In the genomic region with DNA sequence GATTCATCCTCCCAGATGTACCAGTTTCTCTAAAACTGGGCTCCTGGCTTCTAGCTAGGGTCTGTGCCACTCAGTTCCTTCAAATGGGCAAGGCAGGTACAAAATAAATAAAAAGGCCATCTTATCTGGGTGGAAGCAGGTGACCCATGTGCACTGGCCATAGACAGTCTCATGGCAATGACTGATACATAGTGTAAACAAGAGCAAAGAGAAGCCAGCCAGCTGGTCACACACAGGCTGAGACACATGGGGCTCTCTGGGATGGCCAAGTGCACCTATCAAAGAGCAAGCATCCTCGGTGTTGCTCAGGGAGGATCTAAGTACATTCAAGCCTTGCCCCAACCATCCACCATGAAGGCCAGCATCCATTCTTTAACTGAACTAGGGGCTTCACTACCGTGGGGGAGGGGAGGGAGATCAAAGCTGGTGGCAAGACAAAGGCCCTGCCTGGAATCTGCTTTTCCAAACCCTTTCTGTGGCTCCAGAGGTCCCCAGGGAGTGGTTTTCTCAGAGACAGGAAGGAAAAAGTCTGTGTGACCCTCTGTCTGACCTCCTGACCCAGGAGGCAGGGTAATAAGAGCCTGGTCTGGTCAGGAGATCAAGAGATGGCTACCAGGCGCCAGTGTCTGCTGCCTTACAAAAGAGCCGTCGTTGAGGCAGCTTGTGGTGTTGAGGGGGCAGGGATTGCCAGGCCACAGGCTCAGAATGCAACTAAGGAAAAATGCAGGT, we compare ENCODE assay signal across 11 mouse cellular contexts. TPM values are rescaled to one million over a fixed set of nuclear protein-coding genes. Genes with fewer than 3 reads are reported as not detected.
DNase-seq lines count a peak whose midpoint lies in the region; ATAC-seq and TF ChIP-seq lines count a peak whose summit lies in the region.
"Had no signal": no experiment of that assay in that cellular context is flagged by ENCODE, and none has a peak within 500 bp of the region (broad histone marks: within the 10 kb centered on the region; RNA-seq: fewer than 3 reads in every experiment).

No protein-coding gene starts in this region.

- no peak overlapping the region for H3K4me3 ChIP-seq in heart, adult 2 months
- H3K4me3 ChIP-seq in hindbrain, embryonic 14.5 days (replicated peaks; ENCODE audit: low read length): no peak overlapping the region
- no peak overlapping the region for H3K4me3 ChIP-seq in midbrain, embryonic 15.5 days

- no peak overlapping the region for H3K27ac ChIP-seq in heart, adult 2 months
- H3K27ac ChIP-seq in hindbrain, embryonic 14.5 days: 0 out of 2 replicates have a peak overlapping the region, but pooled peaks have one; percentile 54
- peak overlapping the region; percentile 51; the same call in 1 of the 2 replicates for H3K27ac ChIP-seq in midbrain, embryonic 15.5 days
- H3K27ac ChIP-seq: macrophage had no signal

- no peaks in the 10 kb centered on the region for H3K27me3 ChIP-seq in heart, adult 2 months (ENCODE audit: control insufficient read depth, insufficient read depth, low read length)
- H3K27me3 ChIP-seq in hindbrain, embryonic 14.5 days (ENCODE audit: control insufficient read depth, insufficient read depth, low read length): no peaks in the 10 kb centered on the region
- no peaks in the 10 kb centered on the region for H3K27me3 ChIP-seq in midbrain, embryonic 15.5 days (replicated peaks)

- intact Hi-C loops in heart, adult 2 months (cut with DNase I): no loop called here

- 0 out of 2 replicates have a peak, but pooled peaks cover 1% of the 10 kb centered on the region for H3K4me1 ChIP-seq in heart, adult 2 months (ENCODE audit: control insufficient read depth, insufficient read depth, low read length)
- H3K4me1 ChIP-seq in hindbrain, embryonic 14.5 days (replicated peaks; ENCODE audit: control insufficient read depth, insufficient read depth, low read length): peaks cover 22% of the 10 kb centered on the region
- peaks cover 41% of the 10 kb centered on the region for H3K4me1 ChIP-seq in midbrain, embryonic 15.5 days

- no peak for TF ChIP-seq EP300 in heart, adult 2 months (IDR thresholded peaks at IDR 0.05; ENCODE audit: insufficient read depth, low read depth, low read length)

- no peak overlapping the region for H3K4me2 ChIP-seq in hindbrain, embryonic 14.5 days (replicated peaks)
- no peak overlapping the region for H3K4me2 ChIP-seq in midbrain, embryonic 15.5 days

- H3K9me3 ChIP-seq in hindbrain, embryonic 14.5 days (ENCODE audit: control insufficient read depth, low read length): no peaks in the 10 kb centered on the region
- no peaks in the 10 kb centered on the region for H3K9me3 ChIP-seq in midbrain, embryonic 15.5 days

- no peak for ATAC-seq in hindbrain, embryonic 14.5 days (ENCODE audit: low FRiP score)
- ATAC-seq in midbrain, embryonic 15.5 days (replicated peaks): no peak

- H3K9ac ChIP-seq in heart, adult 2 months (ENCODE audit: low read depth, low read length): no peak overlapping the region
- H3K9ac ChIP-seq in hindbrain, embryonic 14.5 days: peak overlapping the region; percentile 12
- peak overlapping the region; percentile 10; the same call in 1 of the 2 replicates for H3K9ac ChIP-seq in midbrain, embryonic 15.5 days

- no peak for TF ChIP-seq CTCF in heart, adult 2 months (IDR thresholded peaks at IDR 0.05)

- no peak for DNase-seq in heart, adult 2 months
- DNase-seq in heart, postnatal 4 days: no peak
- peak; percentile 89 for DNase-seq in ZHBTc4 (ENCODE audit: low read depth, low spot score)
- DNase-seq in hindbrain, embryonic 14.5 days (ENCODE audit: low spot score): no peak
- DNase-seq in thymus, postnatal 14 days: no peak
- no peak for DNase-seq in spleen, postnatal 10 days (ENCODE audit: low spot score in 2 of 2)
- no peak for DNase-seq in B cell, adult 2 months
- DNase-seq: heart, adult 18-20 months; right cerebral cortex, postnatal 25 days had no signal

- H3K79me2 ChIP-seq in heart, adult 2 months (replicated peaks; ENCODE audit: control insufficient read depth, insufficient read depth, low read length): no peaks in the 10 kb centered on the region

- no peaks in the 10 kb centered on the region for H3K36me3 ChIP-seq in heart, adult 2 months (ENCODE audit: control insufficient read depth, insufficient read depth, low read length)
- peaks cover 51% of the 10 kb centered on the region for H3K36me3 ChIP-seq in hindbrain, embryonic 14.5 days (replicated peaks; ENCODE audit: control insufficient read depth, insufficient read depth)
- H3K36me3 ChIP-seq in midbrain, embryonic 15.5 days (replicated peaks): peaks cover 12% of the 10 kb centered on the region; the same call in 1 of the 2 replicates

- 0 out of 2 replicates have a peak, but pooled peaks have one; percentile 9 for TF ChIP-seq POLR2A in heart, adult 2 months (IDR thresholded peaks at IDR 0.05; ENCODE audit: insufficient read depth, low read depth, low read length)

- 33% methylated on average over 5 of the region's 5 CpGs for whole genome bisulfite sequencing in heart, adult 2 months
- WGBS in hindbrain, embryonic 14.5 days: 7% methylated on average over 5 of the region's 5 CpGs
- WGBS in midbrain, embryonic 15.5 days: 10% methylated on average over 5 of the region's 5 CpGs

RNA-seq across cellular contexts. Expression of a gene that starts 0.4 kb away (rescaled TPM):
- under 1 TPM; 0.50 to 0.82 TPM for total RNA-seq in heart, adult 2 months (2021)
- 0.29 and 0.44 TPM in 2 replicates for polyA plus RNA-seq in heart, adult 2 months (2012; rRNA removed)
- total RNA-seq in heart, postnatal 4 days (2021): 1 to 10 TPM in 1 of 2 experiments, under 1 TPM in 1; 0.70 to 1.1 TPM
- 0.63 and 0.71 TPM in 2 replicates for polyA plus RNA-seq in hindbrain, embryonic 14.5 days (2014; fragmentation: Nextera tagmentation; extraction: Ambion mirVana)
- polyA plus RNA-seq in midbrain, embryonic 15.5 days (2015; fragmentation: Nextera tagmentation; extraction: Ambion mirVana): 0.47 and 0.54 TPM in 2 replicates

RNA-seq across cellular contexts. Expression of a gene that starts 6.2 kb away (rescaled TPM):
- 10 to 100 TPM; 12.7 TPM for total RNA-seq in heart, adult 2 months (2021)
- 24.8 and 30.5 TPM in 2 replicates for polyA plus RNA-seq in heart, adult 2 months (2012; rRNA removed)
- 10 to 100 TPM; 10.8 to 11.7 TPM for total RNA-seq in heart, postnatal 4 days (2021)
- polyA plus RNA-seq in hindbrain, embryonic 14.5 days (2014; fragmentation: Nextera tagmentation; extraction: Ambion mirVana): 58.5 and 67.3 TPM in 2 replicates
- 70.5 and 71.1 TPM in 2 replicates for polyA plus RNA-seq in midbrain, embryonic 15.5 days (2015; fragmentation: Nextera tagmentation; extraction: Ambion mirVana)

RNA-seq across cellular contexts. Expression of a gene that starts 12.5 kb away (rescaled TPM):
- 100 to 1,000 TPM; 234 to 288 TPM for total RNA-seq in heart, adult 2 months (2021)
- 189 and 254 TPM in 2 replicates for polyA plus RNA-seq in heart, adult 2 months (2012; rRNA removed)
- total RNA-seq in heart, postnatal 4 days (2021): 100 to 1,000 TPM; 195 to 217 TPM
- 26.8 and 27.3 TPM in 2 replicates for polyA plus RNA-seq in hindbrain, embryonic 14.5 days (2014; fragmentation: Nextera tagmentation; extraction: Ambion mirVana)
- 18.5 and 19.8 TPM in 2 replicates for polyA plus RNA-seq in midbrain, embryonic 15.5 days (2015; fragmentation: Nextera tagmentation; extraction: Ambion mirVana)

RNA-seq across cellular contexts. Expression of a gene that starts 19.8 kb away (rescaled TPM):
- 1 to 10 TPM; 1.2 to 1.3 TPM for total RNA-seq in heart, adult 2 months (2021)
- polyA plus RNA-seq in heart, adult 2 months (2012; rRNA removed): 8.0 and 8.5 TPM in 2 replicates
- total RNA-seq in heart, postnatal 4 days (2021): 10 to 100 TPM; 14.4 to 15.1 TPM
- polyA plus RNA-seq in hindbrain, embryonic 14.5 days (2014; fragmentation: Nextera tagmentation; extraction: Ambion mirVana): 13.1 and 14.2 TPM in 2 replicates
- 19.7 and 23.3 TPM in 2 replicates for polyA plus RNA-seq in midbrain, embryonic 15.5 days (2015; fragmentation: Nextera tagmentation; extraction: Ambion mirVana)

RNA-seq across cellular contexts. Expression of a gene that starts 36.4 kb away (rescaled TPM):
- total RNA-seq in heart, adult 2 months (2021): 100 to 1,000 TPM; 120 to 139 TPM
- polyA plus RNA-seq in heart, adult 2 months (2012; rRNA removed): 209 and 257 TPM in 2 replicates
- total RNA-seq in heart, postnatal 4 days (2021): 10 to 100 TPM; 77.1 to 78.4 TPM
- polyA plus RNA-seq in hindbrain, embryonic 14.5 days (2014; fragmentation: Nextera tagmentation; extraction: Ambion mirVana): 6.5 and 9.9 TPM in 2 replicates
- 17.2 and 18.3 TPM in 2 replicates for polyA plus RNA-seq in midbrain, embryonic 15.5 days (2015; fragmentation: Nextera tagmentation; extraction: Ambion mirVana)
